ENCODE assay signal across 11 mouse cellular contexts in genomic region chr9:48711296-48711781, GRCm38 (mm10).
DNase-seq lines count a peak whose midpoint lies in the region; ATAC-seq and TF ChIP-seq lines count a peak whose summit lies in the region.
"Had no signal": no experiment of that assay in that cellular context is flagged by ENCODE, and none has a peak within 500 bp of the region (broad histone marks: within the 10 kb centered on the region; RNA-seq: fewer than 3 reads in every experiment).

No protein-coding gene starts in this region.

- H3K4me1 ChIP-seq in hindbrain, embryonic 14.5 days (replicated peaks; ENCODE audit: control insufficient read depth, insufficient read depth, low read length) = peaks cover 20% of the 10 kb centered on the region; the same call in 1 of the 2 replicates
- H3K4me1 ChIP-seq in olfactory bulb, adult 2 months (ENCODE audit: control insufficient read depth, insufficient read depth, low read length) = peaks cover 22% of the 10 kb centered on the region

- no peaks in the 10 kb centered on the region for H3K9me3 ChIP-seq in hindbrain, embryonic 14.5 days (ENCODE audit: control insufficient read depth, low read length)
- H3K9me3 ChIP-seq: limb, embryonic 13.5 days had no signal

- H3K4me2 ChIP-seq in hindbrain, embryonic 14.5 days (replicated peaks) = no peak overlapping the region
- H3K4me2 ChIP-seq: limb, embryonic 13.5 days had no signal

- H3K36me3 ChIP-seq in hindbrain, embryonic 14.5 days (replicated peaks; ENCODE audit: control insufficient read depth, insufficient read depth) = no peaks in the 10 kb centered on the region
- H3K36me3 ChIP-seq: limb, embryonic 13.5 days had no signal

- H3K9ac ChIP-seq in hindbrain, embryonic 14.5 days = no peak overlapping the region
- H3K9ac ChIP-seq: limb, embryonic 13.5 days had no signal

- no peaks in the 10 kb centered on the region for H3K27me3 ChIP-seq in hindbrain, embryonic 14.5 days (ENCODE audit: control insufficient read depth, insufficient read depth, low read length)

- WGBS in hindbrain, embryonic 14.5 days = 35% methylated on average over 9 of the region's 9 CpGs
- 54% methylated on average over 9 of the region's 9 CpGs for WGBS in olfactory bulb, adult 2 months

- ATAC-seq in hindbrain, embryonic 14.5 days (ENCODE audit: low FRiP score) = no peak
- ATAC-seq: intestine, embryonic 16.5 days; Patski had no signal

- peak overlapping the region; percentile 57; the same call in 1 of the 2 replicates for H3K27ac ChIP-seq in layer of hippocampus, adult 2 months
- 0 out of 2 replicates have a peak overlapping the region, but pooled peaks have one; percentile 21 for H3K27ac ChIP-seq in hindbrain, embryonic 14.5 days
- 0 out of 2 replicates have a peak overlapping the region, but pooled peaks have one; percentile 23 for H3K27ac ChIP-seq in olfactory bulb, adult 2 months (ENCODE audit: insufficient read depth, low read depth, low read length)
- H3K27ac ChIP-seq: limb, embryonic 13.5 days had no signal

- no peak for TF ChIP-seq CTCF in layer of hippocampus, adult 2 months (conservative IDR thresholded peaks at IDR 0.05)
- no peak for TF ChIP-seq CTCF in olfactory bulb, adult 2 months (IDR thresholded peaks at IDR 0.05; ENCODE audit: insufficient read depth, low read depth, low read length)

- no peak overlapping the region for H3K4me3 ChIP-seq in layer of hippocampus, adult 2 months
- H3K4me3 ChIP-seq in hindbrain, embryonic 14.5 days (replicated peaks; ENCODE audit: low read length) = no peak overlapping the region
- H3K4me3 ChIP-seq in olfactory bulb, adult 2 months (ENCODE audit: insufficient read depth, low read depth, low read length) = no peak overlapping the region
- H3K4me3 ChIP-seq: limb, embryonic 13.5 days had no signal

- TF ChIP-seq POLR2A in olfactory bulb, adult 2 months (IDR thresholded peaks at IDR 0.05; ENCODE audit: insufficient read depth, low read depth, low read length) = no peak

- peak; percentile 51 to 56 for DNase-seq in cerebellum, postnatal 10 days
- DNase-seq in cerebellum, adult 9-11 months = no peak
- DNase-seq in layer of hippocampus, adult 2 months (ENCODE audit: low spot score in 2 of 2) = no peak
- no peak for DNase-seq in layer of hippocampus, adult 11-12 months (ENCODE audit: low spot score)
- DNase-seq in hindbrain, embryonic 14.5 days (ENCODE audit: low spot score) = no peak
- DNase-seq in layer of hippocampus, adult 18-20 months (ENCODE audit: low spot score in 2 of 2) = no peak
- no peak for DNase-seq in cerebellum, adult 18-20 months

Comparison
In these comparisons a context has a peak if more than half of its experiments do, and no peak if none do; other contexts are left out.
1. DNase-seq: peak in cerebellum, postnatal 10 days (2 of 2); none in cerebellum, adult 9-11 months (single experiment), layer of hippocampus, adult 2 months (0 of 2), layer of hippocampus, adult 11-12 months (single experiment), hindbrain, embryonic 14.5 days (single experiment), layer of hippocampus, adult 18-20 months (0 of 2) and cerebellum, adult 18-20 months (0 of 2).
2. Peak in every context shown above with its lines, with median percentiles within 50 percentile points of each other: H3K27ac ChIP-seq.